Mouse (Mus musculus) limb, embryonic 14.5 days (tissue): ENCODE results near the gene Tlr3. TPM values are rescaled to one million over a fixed set of nuclear protein-coding genes. Genes with fewer than 3 reads are reported as not detected.

Experiments
- ATAC-seq: fragments of 200-750 bp; cut with Nextera tagmentation; 2 replicates; pipeline ENCODE4 v1.8.0; 2017; ENCODE audit warnings: low read depth, moderate number of reproducible peaks, moderate TSS enrichment; ENCODE audit not compliant: low FRiP score
- DNase-seq: peaks from one replicate; pipeline ENCODE4 v3.0.0-alpha.2; 2015; ENCODE audit warnings: low spot score
- H3K27ac ChIP-seq: fragments of 300-500 bp; sonication (generic); replicated peaks from 2 replicates; pipeline ENCODE4 v1.5.1; 2014; ENCODE audit warnings: low read depth, mild to moderate bottlenecking, low read length, moderate library complexity, mixed read lengths
- H3K27me3 ChIP-seq: fragments of 300-500 bp; sonication (generic); 2 replicates; pipeline ENCODE4 v1.6.1; 2014; ENCODE audit warnings: low read length, mixed read lengths; ENCODE audit not compliant: control insufficient read depth, insufficient read depth
- H3K36me3 ChIP-seq: fragments of 300-500 bp; sonication (generic); 2 replicates; pipeline ENCODE4 v1.6.1; 2014; ENCODE audit warnings: mild to moderate bottlenecking, low read length, moderate library complexity, mixed read lengths; ENCODE audit not compliant: control insufficient read depth, insufficient read depth
- H3K4me1 ChIP-seq: fragments of 300-500 bp; sonication (generic); 2 replicates; pipeline ENCODE4 v1.6.1; 2014; ENCODE audit warnings: antibody characterized with exemption, low read length, mixed read lengths; ENCODE audit not compliant: control insufficient read depth, insufficient read depth
- H3K4me2 ChIP-seq: fragments of 300-500 bp; sonication (generic); replicated peaks from 2 replicates; pipeline ENCODE4 v1.6.1; 2014; ENCODE audit warnings: low read depth, mild to moderate bottlenecking, low read length, moderate library complexity; ENCODE audit not compliant: severe bottlenecking
- H3K4me3 ChIP-seq: fragments of 300-500 bp; sonication (generic); replicated peaks from 2 replicates; pipeline ENCODE4 v1.5.1; 2014; ENCODE audit warnings: low read length
- H3K9ac ChIP-seq: fragments of 300-500 bp; sonication (generic); 2 replicates; pipeline ENCODE4 v1.6.1; 2014; ENCODE audit warnings: mild to moderate bottlenecking, low read depth, low read length, moderate library complexity; ENCODE audit not compliant: severe bottlenecking
- H3K9me3 ChIP-seq: fragments of 300-500 bp; sonication (generic); 2 replicates; pipeline ENCODE4 v1.6.1; 2016; ENCODE audit warnings: low read length; ENCODE audit not compliant: control insufficient read depth
- POLR2A ChIP-seq: fragments of 200-500 bp; IDR thresholded peaks from 2 replicates; pipeline ENCODE4 v1.8.0; 2012; ENCODE audit warnings: inconsistent platforms, mild to moderate bottlenecking, moderate library complexity, borderline replicate concordance; ENCODE audit not compliant: insufficient read depth, insufficient read length; ENCODE audit errors: extremely low read depth
- WGBS: fragments of 180-500 bp; shearing (Covaris S2); extraction: QIAGEN DNeasy Blood & Tissue Kit; methylation state at CpG from one replicate; pipeline ENCODE4 v1.1.7; 2014; 5-methylcytosine and 5-hydroxymethylcytosine counted together
- polyA plus RNA-seq, 2 experiments: library from polyadenylated mRNA; depleted of rRNA in 1 of 2; stranded (reverse) in 1 of 2; unstranded in 1 of 2; fragments of >200 nt; fragmentation: Nextera tagmentation in 1 of 2; extraction: Ambion mirVana in 1 of 2; gene quantifications; 2 replicates each; pipeline versions ENCODE4 v1.2.1 to v1.2.3; 2012 to 2014

Gene Tlr3
- polyA plus RNA-seq (2012; rRNA removed) (0.81 and 1.4 TPM in 2 replicates), polyA plus RNA-seq (2014; fragmentation: Nextera tagmentation; extraction: Ambion mirVana) (1.5 and 2.5 TPM in 2 replicates)

GRCm38 (mm10) chr8:45410882-45411281, at the start of gene Tlr3:
Tlr3 (minus strand) TSS chr8:45411080.
- 45% methylated on average over 2 of the region's 2 CpGs for WGBS
- Histone ChIP-seq H3K9me3 (no peaks in the 10 kb centered on the region), H3K36me3 (no peaks in the 10 kb centered on the region), H3K27ac (peak within 1 kb of the TSS; percentile 9; the same call in 1 of the 2 replicates), H3K4me1 (peaks cover 4% of the 10 kb centered on the region; the same call in 1 of the 2 replicates), H3K4me2 (peak within 1 kb of the TSS; percentile 52), H3K9ac (peak within 1 kb of the TSS; percentile 36; the same call in 1 of the 2 replicates), H3K4me3 (peak within 1 kb of the TSS; percentile 32), H3K27me3 (no peaks in the 10 kb centered on the region)
- DNase-seq (no peak), ATAC-seq (no peak)
- no peak for TF ChIP-seq POLR2A

- Histone ChIP-seq H3K4me1 (no peaks in the 10 kb centered on the region), H3K4me3 (no peak overlapping the region), H3K36me3 (no peaks in the 10 kb centered on the region), H3K9ac (no peak overlapping the region), H3K9me3 (no peaks in the 10 kb centered on the region), H3K27ac (no peak overlapping the region), H3K4me2 (no peak overlapping the region), H3K27me3 (no peaks in the 10 kb centered on the region)
- no peak for DNase-seq
- TF ChIP-seq POLR2A: no peak
- no peak for ATAC-seq
These were observed 47.0 kb upstream of the Tlr3 start for GRCm38 (mm10) chr8:45457874-45458273.

- WGBS: 66% methylated on average over 6 of the region's 6 CpGs
- Histone ChIP-seq H3K4me1 (no peaks in the 10 kb centered on the region), H3K27ac (no peak overlapping the region), H3K4me2 (no peak overlapping the region), H3K27me3 (no peaks in the 10 kb centered on the region), H3K4me3 (no peak overlapping the region), H3K9me3 (no peaks in the 10 kb centered on the region), H3K9ac (no peak overlapping the region), H3K36me3 (no peaks in the 10 kb centered on the region)
- DNase-seq: peak; percentile 85
- peak; percentile 75 for ATAC-seq
- TF ChIP-seq POLR2A: no peak
These were observed 43.5 kb upstream of the Tlr3 start for GRCm38 (mm10) chr8:45454426-45454825.

GRCm38 (mm10) chr8:45452115-45452514, 41.2 kb upstream of the Tlr3 start:
- no peak overlapping the region for H3K4me3 ChIP-seq
- WGBS: 81% methylated on average over 3 of the region's 3 CpGs
- H3K9ac ChIP-seq: no peak overlapping the region
- H3K4me2 ChIP-seq: no peak overlapping the region
- no peak for ATAC-seq
- H3K4me1 ChIP-seq: no peaks in the 10 kb centered on the region
- no peaks in the 10 kb centered on the region for H3K27me3 ChIP-seq
- DNase-seq: no peak
- no peaks in the 10 kb centered on the region for H3K36me3 ChIP-seq
- no peak overlapping the region for H3K27ac ChIP-seq
- H3K9me3 ChIP-seq: no peaks in the 10 kb centered on the region
- TF ChIP-seq POLR2A: no peak

- H3K4me1 ChIP-seq: no peaks in the 10 kb centered on the region
- H3K4me3 ChIP-seq: no peak overlapping the region
- 77% methylated on average over 3 of the region's 3 CpGs for WGBS
- no peak overlapping the region for H3K27ac ChIP-seq
- no peak overlapping the region for H3K4me2 ChIP-seq
- H3K36me3 ChIP-seq: no peaks in the 10 kb centered on the region
- H3K9ac ChIP-seq: no peak overlapping the region
- no peaks in the 10 kb centered on the region for H3K9me3 ChIP-seq
- no peaks in the 10 kb centered on the region for H3K27me3 ChIP-seq
- TF ChIP-seq POLR2A: no peak
- DNase-seq (no peak), ATAC-seq (no peak)
These were observed 38.0 kb upstream of the Tlr3 start for GRCm38 (mm10) chr8:45448842-45449241.

- H3K4me3 ChIP-seq: no peak overlapping the region
- H3K36me3 ChIP-seq: no peaks in the 10 kb centered on the region
- no peak for ATAC-seq
- no peak overlapping the region for H3K9ac ChIP-seq
- no peaks in the 10 kb centered on the region for H3K27me3 ChIP-seq
- no peaks in the 10 kb centered on the region for H3K4me1 ChIP-seq
- peak; percentile 11 for DNase-seq
- no peak overlapping the region for H3K27ac ChIP-seq
- no peak overlapping the region for H3K4me2 ChIP-seq
- 62% methylated on average over 1 of the region's 1 CpGs for WGBS
- no peaks in the 10 kb centered on the region for H3K9me3 ChIP-seq
- TF ChIP-seq POLR2A: no peak
These were observed 37.4 kb upstream of the Tlr3 start for GRCm38 (mm10) chr8:45448257-45448656.
